Mouse (Mus musculus) C3H10T1/2 (cell line): ENCODE measurements around the gene Il1rl2. TPM values are rescaled to one million over a fixed set of nuclear protein-coding genes. Genes with fewer than 3 reads are reported as not detected.

Source experiments
- polyA plus RNA-seq, 2 experiments: library from polyadenylated mRNA; unstranded; fragments of >200 nt; fragmentation: generic; extraction: Trizol; gene quantifications; one replicate each; pipeline ENCODE4 v1.2.1; 2012; ENCODE audit warnings: missing spikeins in 2 of 2

Gene Il1rl2
- under 1 TPM in 1 of 2 experiments, not detected in 1; 0.01 TPM for polyA plus RNA-seq

GRCm38 (mm10) chr1:40324457-40324856 lies at the start of gene Il1rl2:
Gene Il1rl2, plus strand, starts transcription at chr1:40324610.

Other genes with a start within 250 kb of the Il1rl2 start
- gene Il1r1, start 99.5 kb upstream of the Il1rl2 start, polyA plus RNA-seq, result 1 to 10 TPM in 1 of 2 experiments, under 1 TPM in 1; 0.28 to 5.0 TPM
- gene Il1rl1, start 105.0 kb downstream of the Il1rl2 start, polyA plus RNA-seq, result 1 to 10 TPM; 1.0 to 1.3 TPM
- gene Il18r1, start 140.9 kb downstream of the Il1rl2 start, polyA plus RNA-seq, result not detected
- gene Il18rap, start 190.8 kb downstream of the Il1rl2 start, polyA plus RNA-seq, result under 1 TPM; 0.15 to 0.25 TPM